Mouse (Mus musculus): ENCODE results near the gene Ebf1.

The Ebf1 gene

GRCm38 (mm10) chr11:44705811-44706210, 88.7 kb downstream of the Ebf1 start:
- DNase-seq = no peak

- peak in 1 of 2 experiments; percentile 20 for DNase-seq
Measured at GRCm38 (mm10) chr11:44706386-44706785, 89.3 kb downstream of the Ebf1 start.

- DNase-seq = peak in 1 of 2 experiments; percentile 22
Measured at GRCm38 (mm10) chr11:44707381-44708289, 90.5 kb downstream of the Ebf1 start.

GRCm38 (mm10) chr11:44708290-44708685, 91.2 kb downstream of the Ebf1 start:
- no peak for DNase-seq

GRCm38 (mm10) chr11:44709073-44709618, 92.0 kb downstream of the Ebf1 start:
- DNase-seq = no peak

- no peak for DNase-seq
Measured at GRCm38 (mm10) chr11:44709869-44710460, 92.8 kb downstream of the Ebf1 start.

GRCm38 (mm10) chr11:44710861-44711260, 93.7 kb downstream of the Ebf1 start:
- no peak for DNase-seq

- DNase-seq = no peak
Measured at GRCm38 (mm10) chr11:44714188-44714587, 97.1 kb downstream of the Ebf1 start.

GRCm38 (mm10) chr11:44715776-44716175, 98.7 kb downstream of the Ebf1 start:
- no peak for DNase-seq

GRCm38 (mm10) chr11:44716928-44717327, 99.8 kb downstream of the Ebf1 start:
- no peak for DNase-seq

- DNase-seq = no peak
Measured at GRCm38 (mm10) chr11:44717636-44718035, 100.5 kb downstream of the Ebf1 start.

GRCm38 (mm10) chr11:44721976-44722375, 104.9 kb downstream of the Ebf1 start:
- DNase-seq = no peak

GRCm38 (mm10) chr11:44723950-44724502, 106.9 kb downstream of the Ebf1 start:
- DNase-seq = no peak

- DNase-seq = no peak
Measured at GRCm38 (mm10) chr11:44725732-44726131, 108.6 kb downstream of the Ebf1 start.

- DNase-seq = no peak
Measured at GRCm38 (mm10) chr11:44727376-44727775, 110.3 kb downstream of the Ebf1 start.

- DNase-seq = no peak
Measured at GRCm38 (mm10) chr11:44727821-44728220, 110.7 kb downstream of the Ebf1 start.

GRCm38 (mm10) chr11:44728271-44728670, 111.2 kb downstream of the Ebf1 start:
- DNase-seq = no peak

GRCm38 (mm10) chr11:44729931-44730330, 112.8 kb downstream of the Ebf1 start:
- no peak for DNase-seq

GRCm38 (mm10) chr11:44731763-44732162, 114.6 kb downstream of the Ebf1 start:
- DNase-seq = no peak

- no peak for DNase-seq
Measured at GRCm38 (mm10) chr11:44733276-44733675, 116.2 kb downstream of the Ebf1 start.

GRCm38 (mm10) chr11:44738046-44738445, 120.9 kb downstream of the Ebf1 start:
- no peak for DNase-seq

- no peak for DNase-seq
Measured at GRCm38 (mm10) chr11:44738820-44739219, 121.7 kb downstream of the Ebf1 start.

- no peak for DNase-seq
Measured at GRCm38 (mm10) chr11:44740278-44741041, 123.3 kb downstream of the Ebf1 start.

All from spleen, adult 18-20 months (tissue).